Comparison of ENCODE assay signal across 9 mouse cellular contexts in genomic region chr1:160534571-160535335, GRCm38 (mm10).
DNase-seq lines count a peak whose midpoint lies in the region; ATAC-seq lines count a peak whose summit lies in the region.
"Had no signal": no experiment of that assay in that cellular context is flagged by ENCODE, and none has a peak within 500 bp of the region (broad histone marks: within the 10 kb centered on the region; RNA-seq: fewer than 3 reads in every experiment).

No protein-coding gene starts in this region.

- H3K27ac ChIP-seq in liver, embryonic 11.5 days (ENCODE audit: low read depth, low read length) = no peak overlapping the region
- H3K27ac ChIP-seq: limb, embryonic 12.5 days had no signal

- no peaks in the 10 kb centered on the region for H3K4me1 ChIP-seq in liver, embryonic 11.5 days (replicated peaks; ENCODE audit: control insufficient read depth, insufficient read depth, low read length)
- H3K4me1 ChIP-seq: limb, embryonic 12.5 days had no signal

- H3K27me3 ChIP-seq in liver, embryonic 11.5 days (replicated peaks; ENCODE audit: control insufficient read depth, insufficient read depth, low read length) = no peaks in the 10 kb centered on the region
- H3K27me3 ChIP-seq: limb, embryonic 12.5 days had no signal

- H3K36me3 ChIP-seq in liver, embryonic 11.5 days (ENCODE audit: control insufficient read depth, insufficient read depth, low read length) = no peaks in the 10 kb centered on the region
- H3K36me3 ChIP-seq: limb, embryonic 12.5 days had no signal

- H3K4me3 ChIP-seq in liver, embryonic 11.5 days (ENCODE audit: low read depth, low read length) = no peak overlapping the region
- H3K4me3 ChIP-seq: erythroblast, embryonic 14.5 days; limb, embryonic 12.5 days had no signal

- WGBS in liver, embryonic 11.5 days = 75% methylated on average over 2 of the region's 2 CpGs

- H3K9me3 ChIP-seq in liver, embryonic 11.5 days (ENCODE audit: control insufficient read depth, low read length) = no peaks in the 10 kb centered on the region
- H3K9me3 ChIP-seq: limb, embryonic 12.5 days had no signal

- DNase-seq in cerebellum, postnatal 14 days = peak; percentile 75 to 84
- peak; percentile 57 to 65 for DNase-seq in heart, adult 9 months (ENCODE audit: low spot score in 2 of 2)
- DNase-seq in layer of hippocampus, adult 9-11 months = peak; percentile 80
- peak; percentile 83 for DNase-seq in retina, postnatal 1 day
- DNase-seq in liver, embryonic 11.5 days (ENCODE audit: low spot score) = no peak
- DNase-seq in ovary, postnatal 10 days (ENCODE audit: low spot score) = no peak

- no peak overlapping the region for H3K4me2 ChIP-seq in liver, embryonic 11.5 days
- H3K4me2 ChIP-seq: limb, embryonic 12.5 days had no signal

- H3K9ac ChIP-seq in liver, embryonic 11.5 days (ENCODE audit: low read depth, low read length) = no peak overlapping the region
- H3K9ac ChIP-seq: limb, embryonic 12.5 days had no signal

- no peak for ATAC-seq in liver, embryonic 11.5 days (replicated peaks; ENCODE audit: low FRiP score)
- ATAC-seq in inflammation-experienced regulatory T-cells, adult 6 months = no peak

Comparison
In these comparisons a context has a peak if more than half of its experiments do, and no peak if none do; other contexts are left out.
1. DNase-seq: peak in cerebellum, postnatal 14 days (2 of 2), heart, adult 9 months (2 of 2), layer of hippocampus, adult 9-11 months (single experiment) and retina, postnatal 1 day (single experiment); none in liver, embryonic 11.5 days (single experiment) and ovary, postnatal 10 days (single experiment).